Mouse (Mus musculus): ENCODE data around the gene Bicdl1.

The Bicdl1 gene

GRCm38 (mm10) chr5:115669974-115670373 is 61.4 kb downstream of the Bicdl1 start:
- no peak for DNase-seq (ENCODE audit: extremely low spot score, low read depth, low spot score)

- no peak for DNase-seq (ENCODE audit: extremely low spot score, low read depth, low spot score)
These were observed 62.4 kb downstream of the Bicdl1 start for GRCm38 (mm10) chr5:115668986-115669385.

DNA sequence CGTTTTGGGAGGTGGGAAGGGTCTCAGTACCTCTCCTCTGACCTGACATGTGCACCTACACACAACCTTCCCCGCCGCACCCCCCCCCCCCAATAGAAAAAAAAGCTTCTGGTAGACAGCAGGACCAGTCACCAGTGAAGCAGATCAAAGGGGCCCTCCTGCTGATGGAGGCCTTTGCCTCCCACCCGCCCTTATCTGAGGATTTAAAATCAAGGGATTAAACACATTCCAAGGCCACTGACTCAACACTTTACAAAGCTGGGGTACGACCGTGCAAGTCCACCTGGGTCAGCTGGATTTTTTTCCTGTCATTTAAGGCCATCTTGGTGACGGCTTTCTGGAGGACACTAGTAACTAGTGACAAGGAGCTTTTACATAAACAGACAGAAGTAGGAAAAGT is 63.5 kb downstream of the Bicdl1 start:
- no peak for DNase-seq (ENCODE audit: extremely low spot score, low read depth, low spot score)

DNA sequence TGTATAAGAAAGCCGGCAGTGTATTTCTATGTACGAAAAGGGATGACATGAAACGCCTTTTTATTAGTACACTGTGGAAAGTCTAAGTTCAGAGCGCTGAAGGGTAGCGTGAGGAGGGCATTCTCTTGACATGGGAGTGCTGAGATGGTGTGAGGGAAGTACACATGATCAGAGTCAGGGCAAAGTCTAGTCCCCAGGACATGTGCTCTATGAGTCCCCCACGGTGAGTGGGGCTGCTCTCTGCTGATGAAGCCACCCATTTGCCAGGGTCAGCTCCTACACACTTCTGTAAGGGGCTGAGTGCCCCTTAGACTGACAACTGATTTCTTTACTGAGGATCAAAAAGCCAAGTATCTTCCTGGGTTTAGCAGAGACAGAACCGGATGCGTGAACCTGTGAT is 64.2 kb downstream of the Bicdl1 start:
- no peak for DNase-seq (ENCODE audit: extremely low spot score, low read depth, low spot score)

DNA sequence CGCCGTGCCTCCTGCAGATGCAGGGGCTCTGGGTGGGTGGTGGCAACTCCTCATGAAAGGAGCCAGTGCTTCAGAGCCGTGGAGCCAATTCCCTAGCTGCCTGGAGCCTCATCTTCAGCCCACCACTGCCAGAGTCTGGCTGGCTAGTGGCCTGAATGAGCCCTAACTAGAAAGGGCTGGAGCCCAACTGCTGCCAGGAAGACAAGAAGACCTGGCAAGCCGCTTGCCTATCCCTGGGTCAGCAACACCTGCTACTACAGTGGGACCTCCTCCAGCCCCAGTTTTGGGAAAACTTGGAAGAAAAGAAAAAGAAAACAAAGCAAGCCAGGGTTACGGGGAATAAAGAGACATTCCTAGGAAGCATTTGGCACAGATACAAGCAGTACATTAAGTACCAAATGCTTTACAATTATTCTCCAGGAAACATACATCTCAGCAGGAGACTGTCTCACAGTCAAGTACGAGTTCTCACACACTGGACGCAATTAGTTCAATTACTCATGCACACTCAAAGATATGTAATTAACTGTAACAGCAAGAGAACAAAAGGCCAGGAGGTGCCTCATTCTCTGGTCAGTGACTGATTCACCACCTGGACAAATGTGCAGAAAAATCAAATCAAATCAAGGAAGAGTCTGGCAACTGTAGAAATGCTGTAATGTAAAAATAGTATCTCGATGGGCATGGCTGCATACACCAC is 64.9 kb downstream of the Bicdl1 start:
- no peak for DNase-seq (ENCODE audit: extremely low spot score, low read depth, low spot score)

DNA sequence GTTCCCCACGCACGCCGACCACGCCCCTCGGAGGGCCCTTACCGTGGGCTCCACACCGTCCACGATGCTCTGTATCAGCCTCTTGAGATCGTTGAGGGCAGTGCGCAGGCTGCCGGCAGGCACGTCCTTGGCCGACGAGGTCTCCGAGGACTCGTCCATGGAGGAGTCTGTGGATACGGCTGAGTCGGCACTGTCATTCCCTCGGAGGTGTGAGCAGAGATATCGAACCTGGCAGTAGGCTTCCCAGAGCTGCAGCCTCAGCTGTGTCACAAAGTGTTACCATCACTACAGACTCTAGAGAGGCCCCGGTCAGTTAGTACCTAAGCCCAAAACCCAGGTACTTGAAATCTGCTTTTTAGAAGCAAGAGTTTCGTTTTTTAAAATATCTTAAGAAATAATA is 68.8 kb downstream of the Bicdl1 start:
- DNase-seq (ENCODE audit: extremely low spot score, low read depth, low spot score), result no peak

DNA sequence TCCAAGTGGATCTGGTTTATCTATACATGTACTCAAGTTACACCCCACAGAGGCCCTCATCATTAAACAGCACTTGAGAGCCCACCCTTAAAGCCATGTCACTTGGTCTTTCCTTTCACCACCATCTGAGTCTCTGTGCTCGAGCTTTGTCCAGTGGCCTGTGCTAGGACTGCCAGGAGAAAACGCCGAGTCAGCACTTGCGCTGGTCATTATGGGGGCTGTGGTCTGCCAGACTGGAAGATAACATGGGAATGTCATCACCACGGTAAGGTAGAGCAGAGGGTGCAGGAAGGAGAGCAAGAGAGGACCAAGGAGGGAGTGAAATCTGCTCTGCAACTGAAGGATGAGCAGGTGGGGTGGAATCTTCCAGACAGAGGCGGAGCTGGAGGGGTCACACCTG is 73.1 kb downstream of the Bicdl1 start:
- no peak for DNase-seq (ENCODE audit: extremely low spot score, low read depth, low spot score)

DNA sequence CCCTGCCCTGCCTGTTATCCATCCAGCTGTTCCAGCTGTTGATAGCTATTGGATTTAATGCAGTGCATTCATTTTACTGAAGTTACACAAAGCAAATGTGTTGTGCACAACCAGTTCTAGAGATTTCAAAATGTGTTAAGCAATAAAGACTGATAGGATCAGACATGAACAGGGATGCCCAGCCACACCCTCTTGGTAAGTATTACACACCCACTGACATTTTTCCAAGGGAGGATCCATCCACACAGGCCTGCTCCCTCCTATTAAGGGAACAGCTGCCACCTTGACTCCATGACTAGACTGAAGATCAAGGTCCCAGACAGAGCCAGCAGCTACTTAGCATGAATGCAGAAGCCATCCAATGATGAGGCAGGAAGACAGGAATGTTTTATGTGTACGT is 74.2 kb downstream of the Bicdl1 start:
- no peak for DNase-seq (ENCODE audit: extremely low spot score, low read depth, low spot score)

- no peak for DNase-seq (ENCODE audit: extremely low spot score, low read depth, low spot score)
These were observed 74.7 kb downstream of the Bicdl1 start for GRCm38 (mm10) chr5:115656677-115657076.

DNA sequence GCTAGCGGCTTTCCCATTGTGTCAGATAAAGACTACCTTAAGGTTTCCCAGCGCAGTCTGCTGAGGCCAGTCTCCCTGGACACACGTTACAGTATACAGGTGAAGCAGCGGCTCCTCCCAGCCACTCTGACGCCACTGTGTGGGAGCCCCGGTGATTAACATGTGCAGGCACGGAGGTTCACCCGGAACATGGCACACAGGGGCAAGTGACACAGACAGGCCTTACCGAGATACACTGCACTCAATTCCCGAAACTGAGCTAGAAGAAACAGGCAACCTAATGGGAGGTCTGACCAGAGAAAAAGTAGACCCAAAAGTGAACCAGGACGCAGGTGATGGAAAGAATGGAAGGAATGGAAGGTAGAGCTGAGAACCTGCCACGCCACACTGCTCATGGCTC is 77.6 kb downstream of the Bicdl1 start:
- DNase-seq (ENCODE audit: extremely low spot score, low read depth, low spot score), result no peak

DNA sequence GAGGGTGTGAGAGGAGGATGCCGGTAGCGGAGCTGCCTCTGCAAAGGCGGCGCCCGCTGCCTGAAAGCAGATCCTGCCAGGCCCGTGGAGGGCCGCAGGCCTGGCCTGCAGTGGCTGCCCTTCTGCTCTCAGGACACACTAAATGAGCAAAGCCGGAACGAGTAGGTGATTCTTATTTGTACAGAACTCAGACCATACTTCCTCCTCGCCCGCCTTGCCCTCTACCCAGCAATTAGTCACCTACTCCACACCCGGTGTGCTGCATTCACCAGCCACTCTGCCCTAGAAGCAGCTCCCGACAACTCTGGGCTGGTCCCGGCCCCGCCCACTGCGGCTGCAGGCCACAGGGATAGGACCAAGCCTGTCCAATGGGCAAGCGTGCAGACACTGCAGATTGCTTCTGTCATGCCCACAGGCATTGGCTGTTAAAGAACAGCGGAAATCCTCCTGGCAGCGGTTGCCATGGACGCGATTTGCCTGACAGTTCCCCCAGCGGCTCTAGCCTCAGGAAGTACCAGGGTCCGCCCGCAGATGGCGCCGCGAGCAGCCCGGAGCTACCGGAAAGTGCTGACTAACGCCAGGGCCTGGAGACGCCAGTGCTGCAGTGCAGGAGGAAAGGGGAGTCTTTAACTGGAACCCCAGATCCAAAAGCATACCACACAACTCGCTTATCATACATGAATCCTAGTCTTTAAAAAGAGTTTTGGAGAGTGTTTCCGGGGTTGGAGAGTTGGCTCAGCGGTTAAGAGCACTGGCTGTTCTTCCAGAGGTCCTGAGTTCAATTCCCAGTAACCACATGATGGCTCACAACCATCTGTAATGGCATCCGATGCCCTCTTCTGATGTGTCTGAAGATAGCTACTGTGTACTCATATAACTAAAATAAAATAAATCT is 78.5 kb downstream of the Bicdl1 start:
- DNase-seq (ENCODE audit: extremely low spot score, low read depth, low spot score), result peak; percentile 98

GRCm38 (mm10) chr5:115651821-115652220 is 79.6 kb downstream of the Bicdl1 start:
- DNase-seq (ENCODE audit: extremely low spot score, low read depth, low spot score), result no peak

- no peak for DNase-seq (ENCODE audit: extremely low spot score, low read depth, low spot score)
These were observed 80.5 kb downstream of the Bicdl1 start for GRCm38 (mm10) chr5:115650885-115651284.

GRCm38 (mm10) chr5:115649699-115650098 is 81.7 kb downstream of the Bicdl1 start:
- no peak for DNase-seq (ENCODE audit: extremely low spot score, low read depth, low spot score)

- DNase-seq (ENCODE audit: extremely low spot score, low read depth, low spot score), result no peak
These were observed 82.5 kb downstream of the Bicdl1 start for GRCm38 (mm10) chr5:115648876-115649275.

DNA sequence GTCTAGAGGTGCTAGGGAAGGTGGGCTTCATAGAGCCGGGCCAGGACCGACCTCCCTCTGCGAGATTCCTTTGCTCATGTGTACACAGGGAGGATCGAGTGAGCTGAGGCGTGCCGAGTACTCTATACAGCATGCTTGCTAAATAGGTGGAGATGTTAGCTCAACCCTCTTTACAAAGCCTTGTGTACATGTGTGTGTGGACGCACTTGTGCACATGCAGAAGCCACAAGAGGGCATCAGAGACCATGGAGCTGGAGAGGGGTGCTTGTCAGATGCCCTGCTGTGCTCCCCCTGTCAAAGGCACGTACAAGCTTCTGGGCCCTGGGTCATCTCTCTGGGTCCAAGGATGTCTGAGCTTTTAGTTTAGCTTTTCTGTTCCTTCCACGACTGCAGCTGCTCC is 87.2 kb downstream of the Bicdl1 start:
- no peak for DNase-seq (ENCODE audit: extremely low spot score, low read depth, low spot score)

GRCm38 (mm10) chr5:115635536-115635935 is 95.9 kb downstream of the Bicdl1 start:
- DNase-seq (ENCODE audit: extremely low spot score, low read depth, low spot score), result no peak

DNA sequence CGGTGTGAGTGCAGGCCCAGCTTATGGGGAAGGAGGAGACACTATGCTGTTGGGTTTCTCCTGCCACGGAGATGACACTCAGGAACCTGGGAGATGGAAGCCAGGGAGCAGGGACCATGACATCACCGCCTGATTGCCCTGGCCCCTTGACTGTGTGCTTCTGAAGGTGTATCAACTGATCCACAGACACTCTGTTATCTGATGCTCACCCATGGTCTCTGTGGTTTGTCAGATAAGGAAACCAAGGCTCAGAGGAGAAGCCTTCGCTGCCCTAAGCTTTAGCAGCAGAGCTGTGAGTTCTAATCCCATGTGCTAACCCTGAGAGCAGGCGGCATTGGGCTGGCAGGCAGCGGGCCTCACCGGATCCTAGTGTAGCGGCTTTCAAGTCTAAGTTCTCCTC is 97.4 kb downstream of the Bicdl1 start:
- no peak for DNase-seq (ENCODE audit: extremely low spot score, low read depth, low spot score)

GRCm38 (mm10) chr5:115633060-115633459 is 98.4 kb downstream of the Bicdl1 start:
- no peak for DNase-seq (ENCODE audit: extremely low spot score, low read depth, low spot score)

DNA sequence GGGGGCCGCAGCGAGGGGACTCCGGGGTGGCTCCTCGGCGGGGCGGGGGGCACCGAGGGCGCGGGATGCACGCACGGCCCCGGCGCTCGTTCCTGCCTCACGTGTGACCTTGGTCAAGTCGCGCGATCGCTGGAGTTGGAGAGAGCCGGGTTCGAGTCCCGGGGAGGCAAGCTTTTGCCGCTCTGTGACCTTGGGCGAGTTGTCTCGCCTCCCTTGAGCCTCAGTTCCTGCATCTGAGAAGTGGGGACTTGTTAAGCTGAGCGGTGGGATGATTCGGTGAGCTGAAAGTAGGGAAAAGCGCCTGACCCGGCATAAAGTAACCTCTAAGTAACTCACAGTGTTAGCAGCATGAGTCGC is 99.1 kb downstream of the Bicdl1 start:
- no peak for DNase-seq (ENCODE audit: extremely low spot score, low read depth, low spot score)

DNA sequence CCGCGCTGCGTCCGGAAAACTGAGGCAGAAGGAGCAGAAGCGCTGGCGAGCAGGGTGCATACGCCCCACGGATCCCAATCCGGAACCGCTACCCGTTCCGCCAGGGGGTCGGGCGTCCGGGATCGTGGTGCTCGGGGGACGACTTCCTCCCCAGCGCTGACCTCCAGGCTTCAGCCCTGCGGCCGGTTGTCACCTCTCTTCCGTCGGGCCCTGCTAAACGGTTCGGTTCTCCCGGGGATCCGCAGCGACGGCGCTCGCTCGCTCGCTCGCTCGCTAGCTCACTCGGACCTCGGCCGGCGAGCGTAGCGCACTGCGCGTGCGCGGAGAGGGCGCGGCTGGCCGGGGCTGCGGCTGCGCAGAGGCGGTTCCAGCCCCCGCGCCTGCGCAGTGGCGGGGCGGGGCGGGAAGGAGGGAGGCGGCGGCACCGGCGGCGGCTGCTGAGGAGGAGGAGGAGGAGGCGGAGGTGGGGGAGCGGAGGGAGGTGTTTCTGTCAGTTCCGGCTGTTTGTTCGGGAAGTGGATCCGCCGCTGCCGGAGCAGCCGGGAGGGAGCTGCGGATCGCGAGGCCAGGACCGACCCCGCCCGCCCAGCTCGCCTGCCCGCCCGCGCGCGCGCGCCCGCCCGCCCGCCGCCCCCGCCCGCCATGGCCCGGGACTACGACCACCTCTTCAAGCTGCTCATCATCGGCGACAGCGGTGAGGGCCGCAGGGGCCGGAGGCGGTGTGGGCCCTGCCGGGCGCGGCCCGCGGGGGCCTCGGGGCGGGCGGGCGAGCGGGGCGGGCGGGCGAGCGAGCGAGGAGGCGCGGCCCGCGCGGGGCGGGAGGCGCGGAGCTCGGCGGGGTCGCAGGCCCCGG is 99.7 kb downstream of the Bicdl1 start, which contains the start of gene Rab35:
TSS of gene Rab35 (plus strand) at position 404 of the 853 bp plus-strand sequence.
- DNase-seq (ENCODE audit: extremely low spot score, low read depth, low spot score), result peak; percentile 33
